Mouse (Mus musculus): ENCODE data around the gene Aloxe3. TPM values are rescaled to one million over a fixed set of nuclear protein-coding genes. Genes with fewer than 3 reads are reported as not detected.

The Aloxe3 gene
- total RNA-seq, 2 experiments from 2014 or later, result 1.1 to 1.6 TPM

DNA sequence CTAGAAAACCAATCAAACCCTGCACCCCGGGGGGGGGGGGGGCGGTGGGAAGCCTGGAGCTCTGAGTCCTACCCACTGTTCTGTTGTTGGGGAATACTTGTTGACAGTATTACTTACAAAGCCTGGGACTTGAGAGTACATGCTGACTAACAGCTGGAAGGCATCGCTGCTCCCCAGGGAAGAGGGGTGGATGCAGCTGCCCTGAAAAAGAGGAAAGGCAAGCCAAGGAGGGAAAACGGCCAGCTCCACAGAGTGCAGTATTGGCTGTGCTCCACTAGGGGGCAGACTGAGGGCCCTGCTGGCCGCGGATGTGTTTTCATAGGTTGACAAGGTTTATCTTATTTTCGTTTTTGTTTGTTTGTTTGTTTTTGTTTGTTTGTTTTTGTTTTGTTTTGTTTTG lies 45.9 kb downstream of the Aloxe3 start:
- DNase-seq (ENCODE audit: low spot score in 2 of 2), result peak; percentile 33 to 60

DNA sequence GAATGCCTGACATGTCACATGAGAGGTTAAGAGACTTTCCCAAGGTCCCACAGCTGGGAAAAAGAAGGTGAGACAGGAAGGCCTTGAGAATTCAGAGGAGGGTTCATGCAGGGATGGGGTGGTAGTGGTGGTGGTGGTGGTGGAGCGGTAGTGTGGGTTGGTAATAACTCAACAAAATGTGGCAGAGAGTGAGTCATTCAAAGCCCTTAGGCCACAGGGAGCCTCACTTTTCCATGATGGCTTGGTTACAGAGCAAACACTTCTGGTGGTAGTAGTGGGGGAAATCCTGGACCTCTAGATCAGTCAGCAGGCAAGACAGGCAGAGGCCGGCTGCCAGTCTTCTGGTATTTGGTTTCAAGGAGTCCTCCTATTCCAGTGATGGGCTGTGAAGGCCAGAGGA lies 46.9 kb downstream of the Aloxe3 start:
- DNase-seq (ENCODE audit: low spot score in 2 of 2), result no peak

DNA sequence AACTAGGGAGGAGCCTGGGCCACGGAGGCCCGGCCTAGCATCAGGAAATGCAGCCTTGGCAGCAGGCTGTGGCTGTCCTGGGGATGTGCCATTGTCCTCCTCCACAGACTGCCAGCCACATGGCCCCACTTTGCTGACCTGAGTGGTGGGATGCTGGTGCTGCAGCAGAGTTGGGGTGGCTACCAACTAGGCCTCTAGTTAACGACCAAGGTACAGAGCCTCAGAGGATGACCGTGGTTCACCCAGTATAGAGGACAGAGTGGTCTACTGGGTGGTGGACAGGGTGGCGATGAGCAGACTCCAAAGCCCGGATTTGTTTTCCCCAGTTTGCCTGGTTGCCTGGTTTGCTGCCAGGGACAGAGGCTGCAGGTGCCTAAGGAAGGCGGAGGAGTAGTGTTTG lies 49.0 kb downstream of the Aloxe3 start:
- no peak for DNase-seq (ENCODE audit: low spot score in 2 of 2)

DNA sequence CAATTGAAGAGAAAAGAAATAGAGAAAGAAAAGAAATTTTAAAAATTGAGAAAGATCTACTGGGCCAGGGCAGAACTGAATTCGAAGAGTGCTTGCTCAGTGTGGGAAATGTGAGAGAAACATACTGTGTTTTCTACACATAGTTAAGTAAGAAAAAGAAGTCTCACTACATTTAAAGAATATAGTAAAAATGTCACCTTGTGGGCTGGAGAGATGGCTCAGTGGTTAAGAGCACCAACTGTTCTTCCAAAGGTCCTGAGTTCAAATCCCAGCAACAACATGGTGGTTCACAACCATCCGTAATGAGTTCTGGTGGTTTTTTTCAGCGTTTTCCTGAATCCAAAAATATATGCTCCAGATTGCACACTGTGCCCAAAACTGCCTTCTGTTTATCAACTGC lies 52.8 kb downstream of the Aloxe3 start:
- DNase-seq (ENCODE audit: low spot score in 2 of 2), result no peak

DNA sequence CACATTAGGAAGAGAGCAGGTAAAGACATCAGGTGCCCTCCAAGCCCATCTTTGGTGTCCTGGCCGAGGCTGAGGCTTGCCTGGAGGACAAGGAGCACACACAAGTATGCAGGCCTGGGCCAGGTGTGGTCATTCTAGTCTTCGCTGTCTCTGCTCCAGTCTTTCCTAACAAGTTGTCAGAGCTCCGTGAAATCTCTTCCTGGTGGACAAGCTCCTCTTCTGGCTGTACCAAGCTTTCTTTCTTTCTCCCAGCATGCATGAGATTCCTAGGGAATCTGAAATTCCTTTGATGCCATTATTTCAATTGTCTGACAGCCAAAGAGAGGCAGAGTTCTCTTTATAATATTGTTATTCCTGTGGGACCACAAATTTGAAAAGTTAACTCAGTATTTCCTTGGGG lies 53.8 kb downstream of the Aloxe3 start:
- no peak for DNase-seq (ENCODE audit: low spot score in 2 of 2)

DNA sequence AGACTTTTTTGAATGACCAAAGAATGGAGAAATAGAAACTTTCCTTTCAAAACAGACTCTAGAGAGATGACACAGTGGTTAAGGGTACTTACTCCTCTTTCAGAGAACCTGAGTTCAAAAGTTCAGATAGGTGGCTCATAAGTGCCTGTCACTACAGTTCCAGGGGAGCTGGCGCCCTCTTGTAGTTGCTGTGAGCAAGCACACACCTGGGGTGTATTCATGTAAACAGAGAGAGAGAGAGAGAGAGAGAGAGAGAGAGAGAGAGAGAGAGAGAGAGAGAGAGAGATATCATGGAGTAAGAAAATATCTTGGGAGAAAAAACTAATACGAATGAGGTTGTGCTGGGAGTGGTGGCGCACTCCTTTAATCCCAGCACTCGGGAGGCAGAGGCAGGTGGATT lies 54.4 kb downstream of the Aloxe3 start:
- DNase-seq (ENCODE audit: low spot score in 2 of 2), result no peak

DNA sequence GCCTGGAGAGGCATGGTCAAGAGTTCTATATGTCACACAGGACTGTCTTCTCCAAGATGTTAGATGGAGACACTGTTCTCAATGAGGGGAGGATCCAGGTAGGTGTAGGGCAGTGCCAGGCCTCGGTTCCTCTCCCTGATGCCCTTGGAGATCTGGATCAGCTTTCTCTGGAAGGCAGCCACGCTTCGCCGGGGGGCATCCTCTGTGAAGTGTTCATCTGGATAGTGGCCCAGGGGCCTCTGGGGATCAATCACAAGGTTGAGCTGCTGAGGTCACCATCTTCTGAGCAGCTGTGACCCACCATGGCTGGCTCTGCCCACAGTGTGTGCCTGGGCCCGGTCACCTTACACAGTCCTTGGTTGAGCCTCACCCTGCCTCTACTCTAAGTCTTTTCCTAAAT lies 59.3 kb downstream of the Aloxe3 start:
- no peak for DNase-seq (ENCODE audit: low spot score in 2 of 2)

DNA sequence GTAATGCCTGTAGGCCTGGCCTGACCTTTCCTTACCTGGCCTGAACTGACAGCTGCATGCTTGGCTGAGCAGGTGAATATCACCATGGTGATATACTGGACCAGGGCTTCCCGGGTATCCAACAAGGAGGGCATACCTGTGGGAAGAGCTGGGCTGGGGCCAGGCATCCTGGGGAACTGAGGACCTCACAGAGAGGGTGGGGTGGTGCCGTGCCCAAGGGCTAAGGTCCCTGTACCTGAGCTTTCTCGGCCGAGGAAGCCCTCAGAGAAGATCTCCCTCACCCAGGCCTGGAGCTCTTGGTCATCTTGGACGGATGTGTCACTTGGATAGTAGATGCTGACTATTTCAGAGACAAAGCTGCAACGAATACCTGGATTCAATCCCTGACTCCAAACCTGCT lies 60.2 kb downstream of the Aloxe3 start:
- no peak for DNase-seq (ENCODE audit: low spot score in 2 of 2)

DNA sequence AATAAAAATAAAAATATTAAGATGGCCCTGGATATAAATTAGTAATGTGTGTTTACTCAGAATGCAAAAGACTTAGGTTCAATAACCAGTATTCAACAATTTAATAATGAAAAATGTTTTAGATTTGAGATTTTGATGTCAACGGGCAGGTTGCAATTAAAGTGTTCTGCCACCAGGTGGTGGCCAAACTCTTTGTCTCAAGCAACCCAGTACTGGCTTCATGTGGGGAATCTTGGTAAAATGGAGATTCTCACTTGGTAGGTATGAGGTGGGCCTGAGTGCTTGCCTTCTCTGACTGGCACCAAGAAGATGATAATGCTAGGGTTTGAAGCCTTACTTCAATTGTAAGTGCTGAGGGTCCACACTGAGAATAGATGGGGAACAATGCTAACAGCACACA lies 67.1 kb downstream of the Aloxe3 start:
- DNase-seq (ENCODE audit: low spot score in 2 of 2), result peak; percentile 31 to 40

DNA sequence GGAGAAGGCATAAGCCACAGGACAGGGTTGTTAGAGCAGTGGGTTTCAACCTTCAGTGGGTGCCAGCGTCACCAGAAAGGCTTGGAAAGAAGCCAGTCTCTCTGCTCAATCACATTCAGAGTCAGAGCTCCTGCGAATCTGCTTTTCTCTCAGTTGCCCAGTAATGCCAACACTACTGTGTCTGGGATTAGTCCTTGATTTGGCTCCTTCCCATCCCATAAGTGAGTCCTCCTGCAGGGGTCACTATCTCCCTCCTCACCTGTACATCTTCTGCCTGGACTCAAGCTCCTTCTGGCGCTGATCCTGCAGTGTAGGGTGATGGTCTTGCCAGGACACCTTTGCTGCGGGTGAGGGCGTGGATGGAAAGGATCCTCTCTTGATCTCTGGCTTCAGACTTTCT lies 71.1 kb downstream of the Aloxe3 start:
- DNase-seq (ENCODE audit: low spot score in 2 of 2), result no peak

DNA sequence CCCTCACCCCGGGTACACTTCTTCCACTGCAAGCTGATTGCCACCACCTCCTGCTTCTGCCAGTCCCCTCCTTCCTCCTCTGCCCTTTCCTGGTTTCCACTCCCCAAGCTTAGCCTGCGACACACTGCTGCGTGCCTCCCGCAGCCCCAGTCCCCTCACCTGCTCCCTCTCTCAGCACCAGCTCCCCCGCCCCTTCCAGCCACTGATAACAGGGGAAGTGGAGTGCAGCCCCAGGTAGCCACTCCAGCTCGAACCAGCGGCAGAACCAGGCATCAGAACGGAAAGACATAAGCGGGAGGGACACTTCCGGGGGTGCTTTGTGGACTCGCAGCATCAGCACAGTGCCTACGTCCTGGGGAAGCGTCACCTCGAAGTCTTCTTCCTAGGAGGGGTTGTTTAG lies 71.5 kb downstream of the Aloxe3 start:
- no peak for DNase-seq (ENCODE audit: low spot score in 2 of 2)

DNA sequence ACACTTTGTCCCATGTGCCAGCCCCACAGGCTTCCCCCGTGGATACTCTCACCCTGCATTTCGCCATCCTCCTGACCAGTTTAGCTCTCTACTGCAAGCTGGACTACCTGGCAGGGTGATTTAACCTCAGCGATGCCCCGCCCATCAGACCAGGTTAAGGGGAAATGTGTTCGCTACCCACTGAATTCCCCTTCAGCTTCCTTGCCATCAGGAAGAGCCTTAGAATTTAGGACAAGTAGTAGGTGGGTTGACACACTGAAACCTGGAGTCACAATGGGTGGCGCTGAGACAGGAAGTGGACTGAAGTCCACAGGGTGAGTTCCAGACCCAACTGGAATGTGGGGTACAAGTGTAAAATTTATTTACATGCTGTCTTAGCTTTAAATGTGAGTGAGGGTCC lies 72.0 kb downstream of the Aloxe3 start, which contains the start of gene Alox8:
Gene Alox8, minus strand, starts transcription at position 101 of the 400 bp plus-strand sequence.
- DNase-seq (ENCODE audit: low spot score in 2 of 2), result no peak

Other genes with a start within 250 kb of the Aloxe3 start
- not detected for gene Rnf222, start 237.3 kb upstream of the Aloxe3 start, total RNA-seq (2021)
- 1,000 to 10,000 TPM; 1,157 to 1,226 TPM for gene Rpl26, start 224.3 kb upstream of the Aloxe3 start, total RNA-seq (2021)
- gene Odf4, start 198.8 kb upstream of the Aloxe3 start, total RNA-seq (2021), result under 1 TPM in 1 of 2 experiments, not detected in 1; 0.46 TPM
- gene Arhgef15, start 168.4 kb upstream of the Aloxe3 start, total RNA-seq (2021), result 10 to 100 TPM; 18.5 to 19.5 TPM
- 10 to 100 TPM; 30.6 to 55.5 TPM for gene Slc25a35, start 157.8 kb upstream of the Aloxe3 start, total RNA-seq (2021)
- gene Rangrf, start 150.7 kb upstream of the Aloxe3 start, total RNA-seq (2021), result 10 to 100 TPM; 13.5 to 16.7 TPM
- gene Pfas, start 117.4 kb upstream of the Aloxe3 start, total RNA-seq (2021), result 10 to 100 TPM; 26.4 to 30.4 TPM
- gene Ctc1, start 110.0 kb upstream of the Aloxe3 start, total RNA-seq (2021), result 10 to 100 TPM; 20.3 to 28.9 TPM
- 1 to 10 TPM; 1.4 to 1.9 TPM for gene Aurkb, start 80.2 kb upstream of the Aloxe3 start, total RNA-seq (2021)
- gene Borcs6, start 66.2 kb upstream of the Aloxe3 start, total RNA-seq (2021), result 10 to 100 TPM; 23.7 to 23.9 TPM
- gene Tmem107, start 55.1 kb upstream of the Aloxe3 start, total RNA-seq (2021), result 10 to 100 TPM in 1 of 2 experiments, 1 to 10 TPM in 1; 8.1 to 11.9 TPM
- 100 to 1,000 TPM; 106 to 137 TPM for gene Vamp2, start 37.4 kb upstream of the Aloxe3 start, total RNA-seq (2021)
- 10 to 100 TPM; 66.6 to 77.7 TPM for gene Per1, start 30.7 kb upstream of the Aloxe3 start, total RNA-seq (2021)
- under 1 TPM in 1 of 2 experiments, not detected in 1; 0.26 TPM for gene Hes7, start 5.5 kb upstream of the Aloxe3 start, total RNA-seq (2021)
- under 1 TPM; 0.43 to 0.61 TPM for gene 9130213A22Rik, start 3.3 kb upstream of the Aloxe3 start, total RNA-seq (2021)
- not detected for gene Alox12b, start 31.1 kb downstream of the Aloxe3 start, total RNA-seq (2021)
- gene Alox8, start 71.9 kb downstream of the Aloxe3 start, total RNA-seq (2021), result not detected
- under 1 TPM in 1 of 2 experiments, not detected in 1; 0.07 TPM for gene Gucy2e, start 111.1 kb downstream of the Aloxe3 start, total RNA-seq (2021)
- 1 to 10 TPM; 3.6 to 4.1 TPM for gene Cntrob, start 197.9 kb downstream of the Aloxe3 start, total RNA-seq (2021)
- 10 to 100 TPM; 57.8 to 60.1 TPM for gene Trappc1, start 198.1 kb downstream of the Aloxe3 start, total RNA-seq (2021)
- gene Kcnab3, start 200.4 kb downstream of the Aloxe3 start, total RNA-seq (2021), result 1 to 10 TPM; 6.8 to 8.8 TPM
- 1 to 10 TPM; 5.2 to 5.5 TPM for gene Rnf227, start 214.6 kb downstream of the Aloxe3 start, total RNA-seq (2021)
- 100 to 1,000 TPM in 1 of 2 experiments, 10 to 100 TPM in 1; 87.6 to 109 TPM for gene Chd3, start 243.5 kb downstream of the Aloxe3 start, total RNA-seq (2021)

Data from adrenal gland, adult 18-20 months (tissue).